Mouse (Mus musculus) liver, embryonic 14.5 days (tissue): ENCODE results near the gene Mss51. TPM values are rescaled to one million over a fixed set of nuclear protein-coding genes. Genes with fewer than 3 reads are reported as not detected.

ENCODE experiments used
- ATAC-seq: fragments of 200-750 bp; cut with Nextera tagmentation; 2 replicates; pipeline ENCODE4 v1.8.0; 2017; ENCODE audit warnings: moderate number of reproducible peaks, mild to moderate bottlenecking, moderate library complexity; ENCODE audit not compliant: insufficient read depth
- DNase-seq, 3 experiments: peaks; one replicate each; pipeline ENCODE4 v3.0.0-alpha.2; 2012 to 2013; ENCODE audit warnings: low read depth in 3 of 3, low spot score in 3 of 3
- H3K27ac ChIP-seq: fragments of 300-500 bp; sonication (generic); 2 replicates; pipeline ENCODE4 v1.5.1; 2014; ENCODE audit warnings: moderate library complexity, mild to moderate bottlenecking, control low read depth, inconsistent platforms
- H3K27me3 ChIP-seq: fragments of 300-500 bp; sonication (generic); 2 replicates; pipeline ENCODE4 v1.6.1; 2014; ENCODE audit warnings: mild to moderate bottlenecking, low read length, moderate library complexity; ENCODE audit not compliant: control insufficient read depth, insufficient read depth
- H3K36me3 ChIP-seq: fragments of 300-500 bp; sonication (generic); replicated peaks from 2 replicates; pipeline ENCODE4 v1.6.1; 2014; ENCODE audit warnings: low read depth; ENCODE audit not compliant: control insufficient read depth, insufficient read depth
- H3K4me1 ChIP-seq, 2 experiments: fragments of 200-500 bp in 1 of 2; fragments of 300-500 bp in 1 of 2; sonication (generic) in 1 of 2; replicated peaks; 2 replicates each; pipeline ENCODE4 v1.6.1; 2012 to 2014; ENCODE audit warnings: antibody characterized with exemption in 1 of 2, inconsistent platforms in 1 of 2, low read length in 1 of 2; ENCODE audit not compliant: control insufficient read depth in 2 of 2, insufficient read depth in 2 of 2
- H3K4me2 ChIP-seq: fragments of 300-500 bp; sonication (generic); 2 replicates; pipeline ENCODE4 v1.6.1; 2014; ENCODE audit warnings: low read depth, mild to moderate bottlenecking, control low read depth, moderate library complexity
- H3K4me3 ChIP-seq, 2 experiments: fragments of 200-500 bp in 1 of 2; fragments of 300-500 bp in 1 of 2; sonication (generic) in 1 of 2; 2 replicates each; pipeline ENCODE4 v1.5.1; 2012 to 2014; ENCODE audit warnings: low read depth in 2 of 2, low read length in 2 of 2, mild to moderate bottlenecking in 2 of 2, control low read depth in 1 of 2, inconsistent platforms in 1 of 2, moderate library complexity in 1 of 2; ENCODE audit not compliant: insufficient read depth in 1 of 2
- H3K9ac ChIP-seq: fragments of 300-500 bp; sonication (generic); replicated peaks from 2 replicates; pipeline ENCODE4 v1.6.1; 2014; ENCODE audit warnings: mild to moderate bottlenecking, control low read depth, moderate library complexity
- H3K9me3 ChIP-seq: fragments of 300-500 bp; sonication (generic); 2 replicates; pipeline ENCODE4 v1.6.1; 2016; ENCODE audit warnings: low read length, mixed read lengths; ENCODE audit not compliant: control insufficient read depth
- CTCF ChIP-seq: IDR thresholded peaks from 2 replicates; pipeline ENCODE4 v1.5.1; 2016; ENCODE audit warnings: antibody characterized with exemption, low read depth, control low read depth
- EP300 ChIP-seq: IDR thresholded peaks from 2 replicates; pipeline ENCODE4 v1.6.1; 2016; ENCODE audit warnings: antibody characterized with exemption, low read depth
- WGBS: fragments of 180-500 bp; shearing (Covaris S2); extraction: QIAGEN DNeasy Blood & Tissue Kit; methylation state at CpG from one replicate; pipeline ENCODE4 v1.1.7; 2014; ENCODE audit not compliant: insufficient replicate concordance; 5-methylcytosine and 5-hydroxymethylcytosine counted together
- polyA plus RNA-seq, 2 experiments: library from polyadenylated mRNA; depleted of rRNA in 1 of 2; stranded (reverse) in 1 of 2; unstranded in 1 of 2; fragments of >200 nt; fragmentation: Nextera tagmentation in 1 of 2; extraction: Ambion mirVana in 1 of 2; gene quantifications; 2 replicates each; pipeline versions ENCODE4 v1.2.1 to v1.2.3; 2012 to 2014

Mss51 gene
- polyA plus RNA-seq, 2 experiments = 0.67 to 1.6 TPM

GRCm38 (mm10) chr14:20529643-20530042 is 32.9 kb upstream of the Mss51 start:
- no peaks in the 10 kb centered on the region for H3K27me3 ChIP-seq
- no peak overlapping the region for H3K4me2 ChIP-seq
- 36% methylated on average over 4 of the region's 4 CpGs for WGBS
- DNase-seq (no peak), ATAC-seq (no peak)
- H3K9ac ChIP-seq = no peak overlapping the region
- no peaks in the 10 kb centered on the region for H3K4me1 ChIP-seq
- no peaks in the 10 kb centered on the region for H3K9me3 ChIP-seq
- no peak overlapping the region for H3K4me3 ChIP-seq
- no peaks in the 10 kb centered on the region for H3K36me3 ChIP-seq
- no peak overlapping the region for H3K27ac ChIP-seq
- TF ChIP-seq CTCF (no peak), EP300 (no peak)

- Histone ChIP-seq H3K36me3 (peaks cover 11% of the 10 kb centered on the region), H3K4me3 (no peak overlapping the region), H3K4me1 (no peaks in the 10 kb centered on the region), H3K27me3 (no peaks in the 10 kb centered on the region), H3K9me3 (no peaks in the 10 kb centered on the region), H3K27ac (no peak overlapping the region), H3K4me2 (no peak overlapping the region), H3K9ac (no peak overlapping the region)
- ATAC-seq = no peak
- WGBS = 82% methylated on average over 2 of the region's 2 CpGs
- no peak for TF ChIP-seq EP300
- TF ChIP-seq CTCF = no peak
- no peak for DNase-seq
Observed at GRCm38 (mm10) chr14:20520179-20520578, 23.5 kb upstream of the Mss51 start.

GRCm38 (mm10) chr14:20508424-20508823 is 11.7 kb upstream of the Mss51 start:
- H3K27ac ChIP-seq = no peak overlapping the region
- H3K4me2 ChIP-seq = no peak overlapping the region
- no peak for ATAC-seq
- H3K36me3 ChIP-seq = peaks cover 4% of the 10 kb centered on the region
- H3K9ac ChIP-seq = no peak overlapping the region
- no peak for DNase-seq
- H3K27me3 ChIP-seq = no peaks in the 10 kb centered on the region
- 83% methylated on average over 2 of the region's 2 CpGs for WGBS
- no peak overlapping the region for H3K4me3 ChIP-seq
- TF ChIP-seq CTCF = no peak
- TF ChIP-seq EP300 = no peak
- H3K4me1 ChIP-seq = 0 out of 4 replicates have a peak, but pooled peaks cover 0 to 1% of the 10 kb centered on the region in 2 experiments
- H3K9me3 ChIP-seq = no peaks in the 10 kb centered on the region

GRCm38 (mm10) chr14:20502966-20503365 is 6.3 kb upstream of the Mss51 start:
- H3K9ac ChIP-seq = no peak overlapping the region
- no peak overlapping the region for H3K4me2 ChIP-seq
- H3K4me3 ChIP-seq = no peak overlapping the region
- ATAC-seq (no peak), DNase-seq (no peak)
- peaks cover 8% of the 10 kb centered on the region for H3K36me3 ChIP-seq
- TF ChIP-seq EP300 = no peak
- TF ChIP-seq CTCF = no peak
- no peak overlapping the region for H3K27ac ChIP-seq
- no peaks in the 10 kb centered on the region for H3K4me1 ChIP-seq
- no peaks in the 10 kb centered on the region for H3K9me3 ChIP-seq
- 85% methylated on average over 10 of the region's 10 CpGs for WGBS
- no peaks in the 10 kb centered on the region for H3K27me3 ChIP-seq

GRCm38 (mm10) chr14:20499982-20500381 is 3.3 kb upstream of the Mss51 start:
- WGBS = 76% methylated on average over 3 of the region's 3 CpGs
- Histone ChIP-seq H3K27ac (no peak overlapping the region), H3K4me1 (no peaks in the 10 kb centered on the region), H3K36me3 (peaks cover 11% of the 10 kb centered on the region), H3K4me2 (no peak overlapping the region), H3K9me3 (no peaks in the 10 kb centered on the region), H3K4me3 (no peak overlapping the region), H3K9ac (no peak overlapping the region), H3K27me3 (no peaks in the 10 kb centered on the region)
- DNase-seq (no peak), ATAC-seq (no peak)
- no peak for TF ChIP-seq EP300
- TF ChIP-seq CTCF = no peak

- Histone ChIP-seq H3K27ac (no peak overlapping the region), H3K4me2 (no peak overlapping the region), H3K4me1 (peaks cover 6 to 7% of the 10 kb centered on the region in 2 experiments), H3K36me3 (peaks cover 3% of the 10 kb centered on the region), H3K27me3 (no peaks in the 10 kb centered on the region), H3K9ac (no peak overlapping the region), H3K4me3 (no peak overlapping the region), H3K9me3 (no peaks in the 10 kb centered on the region)
- 86% methylated on average over 5 of the region's 5 CpGs for WGBS
- DNase-seq (no peak), ATAC-seq (no peak)
- TF ChIP-seq CTCF (no peak), EP300 (no peak)
Observed at GRCm38 (mm10) chr14:20486031-20486430, 10.7 kb downstream of the Mss51 start.
